Mouse (Mus musculus) hindlimb bud, embryonic 11.5 days (tissue): ENCODE data around the gene Caskin2.
"Not testable (repeated sequence)": the region's sequence is repeated elsewhere in the genome, so short reads cannot be mapped to it uniquely, and the experiment has no call there.

Experiments
- DNase-seq: peaks from one replicate; pipeline ENCODE4 v3.0.0-alpha.2; 2012; ENCODE audit warnings: low read depth, low spot score; ENCODE audit errors: extremely low spot score

Caskin2 gene

DNA sequence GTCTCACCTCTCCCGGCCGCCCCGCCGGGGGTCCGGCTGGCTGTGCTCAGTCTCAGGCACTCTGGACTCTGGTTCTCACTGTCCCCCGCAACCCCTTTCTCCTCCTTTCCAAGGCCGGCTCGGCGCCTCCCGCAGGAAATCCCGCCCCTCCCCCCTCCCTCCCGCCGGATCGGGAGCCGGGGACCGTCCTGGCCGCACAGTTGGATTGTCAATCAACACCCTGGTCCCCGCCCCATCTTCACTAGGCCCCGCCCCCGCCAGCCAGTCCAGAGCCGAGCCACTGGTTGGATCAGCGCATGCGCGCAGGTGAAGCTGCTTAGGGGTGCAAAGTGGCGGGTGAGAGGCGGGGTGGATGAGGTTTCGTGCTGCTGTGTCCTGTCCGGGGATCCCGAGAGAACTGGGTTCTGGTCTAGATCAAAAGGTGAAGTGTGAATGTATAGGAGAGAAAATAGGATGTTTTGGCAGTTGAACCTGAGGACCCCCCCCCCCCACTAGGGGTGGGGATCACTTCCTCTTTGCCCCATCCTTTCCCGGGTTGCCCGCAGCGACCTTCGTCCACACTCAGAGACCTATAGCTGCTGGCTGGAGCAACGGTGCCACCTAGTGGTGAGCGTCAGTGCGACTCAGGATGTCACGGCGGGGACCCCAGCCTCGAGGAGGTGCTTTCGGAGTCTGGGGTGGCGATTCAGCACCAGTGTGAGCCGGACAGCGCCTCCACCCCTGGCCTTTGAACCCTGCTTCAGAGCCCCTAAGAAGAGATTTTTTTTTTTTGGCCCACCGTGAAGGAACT, at the start of gene Caskin2:
Gene Caskin2 (minus strand): TSS at position 133 of the 790 bp plus-strand sequence.
- peak; percentile 93 for DNase-seq

DNA sequence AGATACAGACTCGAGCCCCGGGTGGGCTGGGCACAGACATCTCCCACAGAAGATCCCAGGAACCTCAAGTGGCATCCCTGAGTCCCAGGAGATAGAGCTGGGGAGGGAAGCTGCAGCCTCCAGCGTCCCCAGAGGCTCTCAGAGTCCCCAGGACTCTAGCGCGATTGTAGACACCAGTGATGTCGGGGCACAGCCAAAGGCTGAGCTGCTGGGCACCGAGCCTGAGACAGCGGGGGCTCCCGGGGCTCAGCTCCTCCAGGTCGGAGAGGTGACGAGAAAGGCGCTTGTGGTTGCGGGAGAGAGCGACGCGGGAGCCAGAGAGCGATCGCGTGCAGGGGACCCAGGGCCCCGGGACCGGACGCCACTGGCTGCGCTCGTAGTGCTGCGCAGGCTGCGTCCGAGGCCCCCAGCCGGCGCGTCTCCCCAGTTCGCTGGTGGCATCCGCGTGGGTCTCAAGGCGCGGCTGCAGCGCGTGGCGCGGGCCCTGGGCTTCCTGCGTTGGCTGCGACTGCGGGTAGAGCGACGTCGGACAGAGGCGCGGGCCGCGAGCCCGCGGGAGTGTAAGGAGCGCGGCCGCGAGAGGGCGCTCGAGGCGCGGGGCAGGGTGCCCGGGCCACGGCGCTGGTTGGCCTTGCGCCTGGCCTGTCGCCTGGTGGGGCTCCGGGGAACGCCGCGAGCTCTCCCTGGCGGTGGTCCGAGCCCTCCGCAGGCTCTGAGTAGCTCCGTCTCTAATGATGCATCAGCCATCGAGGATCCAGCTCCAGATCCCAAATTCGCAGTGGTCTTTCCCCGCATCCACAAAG, 45.9 kb upstream of the Caskin2 start:
- peak; percentile 39 for DNase-seq

DNA sequence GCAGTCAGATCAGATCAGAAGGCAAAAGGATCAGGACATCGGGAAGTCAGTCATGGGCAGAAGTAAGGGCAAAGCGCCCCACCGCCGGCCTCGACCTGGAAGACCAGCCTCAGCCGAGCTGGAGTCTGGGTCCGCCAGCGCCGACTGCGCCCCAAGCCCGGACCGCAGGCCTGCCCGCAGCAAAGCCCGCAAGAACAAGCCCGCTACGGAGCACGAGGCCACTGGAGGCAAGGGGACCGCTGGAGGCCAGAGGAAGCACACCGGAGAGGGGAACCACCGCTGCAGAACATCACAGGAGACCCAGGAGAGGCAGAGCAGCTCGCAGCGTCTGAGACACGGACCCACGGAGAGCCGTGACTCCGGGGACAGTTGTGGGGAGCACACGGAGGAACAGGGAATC, 44.9 kb upstream of the Caskin2 start, which contains the start of gene Myo15b:
Gene Myo15b (plus strand): TSS at position 53 of the 400 bp plus-strand sequence.
- no peak for DNase-seq

DNA sequence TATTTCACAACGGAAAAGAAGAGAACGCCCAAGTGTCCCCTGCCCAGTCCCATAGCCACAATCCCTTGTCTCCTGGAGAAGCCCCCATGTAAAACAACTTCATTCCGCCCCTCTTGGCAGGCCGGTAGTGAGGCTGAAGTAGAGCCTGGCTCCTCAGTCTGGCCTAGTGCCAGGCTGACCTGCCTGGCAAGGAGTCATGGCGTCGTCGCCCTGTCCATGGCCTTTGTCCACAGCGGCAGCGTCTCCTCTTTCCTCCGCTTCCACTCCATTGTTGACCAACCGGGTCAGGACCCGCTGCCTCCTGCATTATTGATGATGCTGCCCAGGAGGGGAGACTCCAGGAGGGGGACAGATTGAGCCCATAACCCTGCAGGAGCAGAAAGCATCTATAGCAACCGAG, 44.5 kb upstream of the Caskin2 start:
- DNase-seq: no peak

DNA sequence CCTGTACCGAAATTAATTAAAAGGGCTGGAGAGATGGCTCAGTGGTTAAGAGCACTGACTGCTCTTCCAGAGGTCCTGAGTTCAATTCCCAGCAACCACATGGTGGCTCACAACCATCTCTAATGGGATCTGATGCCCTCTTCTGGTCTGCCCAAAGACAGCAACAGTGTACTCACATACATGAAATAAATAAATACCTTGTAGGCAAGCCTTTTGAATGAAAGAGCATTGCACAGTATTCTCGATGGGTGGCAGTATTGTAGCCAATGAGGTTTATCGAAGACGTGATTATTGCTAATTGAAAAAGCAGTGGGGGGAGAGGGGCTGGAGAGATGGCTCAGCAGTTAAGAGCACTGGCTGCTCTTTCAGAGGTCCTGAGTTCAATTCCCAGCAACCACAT, 43.7 kb upstream of the Caskin2 start:
- not testable (repeated sequence) for DNase-seq

DNA sequence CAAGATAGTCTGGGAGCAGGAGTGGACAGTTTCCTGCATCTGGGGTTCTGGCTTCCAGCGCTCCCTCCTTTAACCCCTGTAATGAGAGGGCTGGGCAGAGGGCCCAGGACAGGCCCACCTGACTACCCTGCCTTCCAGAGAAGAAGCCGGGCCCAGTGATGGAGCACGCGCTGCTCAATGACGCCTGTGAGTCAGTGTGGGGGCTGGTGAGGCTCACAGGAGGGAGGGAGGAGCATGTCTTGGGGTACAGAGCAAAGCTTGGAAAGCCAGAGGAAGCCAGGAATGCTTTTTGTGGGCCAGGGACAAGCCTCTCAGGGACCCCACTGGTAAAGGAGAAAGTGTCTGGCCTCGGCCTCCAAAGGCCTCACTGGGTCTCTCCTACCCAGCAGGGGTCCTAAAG, 41.2 kb upstream of the Caskin2 start:
- no peak for DNase-seq

DNA sequence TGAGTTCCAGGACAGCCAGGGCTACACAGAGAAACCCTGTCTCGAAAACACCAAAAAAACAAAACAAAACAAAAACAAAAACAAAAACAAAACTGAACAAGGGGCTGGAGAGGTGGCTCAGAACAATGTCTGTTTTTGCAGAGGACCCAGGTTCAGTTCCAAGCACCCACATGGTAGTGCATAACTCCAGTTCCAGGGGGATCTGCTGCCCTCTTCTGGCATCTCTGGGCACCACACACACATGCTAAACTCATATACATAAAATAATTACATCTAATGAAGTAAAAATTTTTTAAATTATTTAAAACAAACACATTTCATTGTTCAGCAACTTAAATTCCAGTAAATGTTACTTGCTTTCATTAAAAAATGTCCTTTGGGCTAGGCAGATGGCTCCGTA, 32.4 kb upstream of the Caskin2 start:
- no peak for DNase-seq

DNA sequence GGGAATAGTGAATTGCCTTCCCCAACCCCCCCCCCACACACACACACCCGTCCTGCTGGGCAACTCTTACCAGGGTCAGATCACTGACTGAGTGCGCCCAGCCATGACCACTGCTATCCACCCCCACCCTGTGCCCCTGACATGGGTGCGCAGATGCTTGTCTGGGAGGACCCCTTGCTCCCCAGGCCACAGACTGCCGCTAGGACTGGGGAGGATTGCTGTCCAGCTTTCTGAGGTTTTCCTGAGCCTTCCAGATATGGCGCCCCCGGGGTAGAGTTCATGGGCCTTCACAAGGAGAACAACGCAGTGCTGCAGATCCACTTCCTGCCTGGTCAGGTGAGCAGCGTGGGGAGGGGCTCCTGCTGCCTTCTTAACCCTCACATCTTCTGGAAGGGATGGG, 30.8 kb upstream of the Caskin2 start:
- no peak for DNase-seq

DNA sequence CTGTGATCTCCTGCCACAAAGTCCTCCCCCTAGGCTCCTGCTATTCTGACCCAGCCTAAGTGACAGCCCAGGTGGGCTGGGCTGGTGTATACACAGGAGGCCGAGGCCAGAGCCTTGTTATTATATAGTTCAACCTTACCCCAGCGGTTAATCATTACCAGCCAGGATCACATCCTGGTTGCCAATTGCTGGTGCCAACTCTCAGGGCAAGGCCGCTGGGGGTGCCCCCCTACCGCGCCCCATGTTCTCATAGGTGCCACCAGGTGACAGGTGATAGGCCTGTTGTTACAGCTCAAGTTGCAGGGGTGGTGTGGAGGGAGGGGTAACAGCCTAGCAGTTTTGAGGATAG, 30.4 kb upstream of the Caskin2 start:
- no peak for DNase-seq

DNA sequence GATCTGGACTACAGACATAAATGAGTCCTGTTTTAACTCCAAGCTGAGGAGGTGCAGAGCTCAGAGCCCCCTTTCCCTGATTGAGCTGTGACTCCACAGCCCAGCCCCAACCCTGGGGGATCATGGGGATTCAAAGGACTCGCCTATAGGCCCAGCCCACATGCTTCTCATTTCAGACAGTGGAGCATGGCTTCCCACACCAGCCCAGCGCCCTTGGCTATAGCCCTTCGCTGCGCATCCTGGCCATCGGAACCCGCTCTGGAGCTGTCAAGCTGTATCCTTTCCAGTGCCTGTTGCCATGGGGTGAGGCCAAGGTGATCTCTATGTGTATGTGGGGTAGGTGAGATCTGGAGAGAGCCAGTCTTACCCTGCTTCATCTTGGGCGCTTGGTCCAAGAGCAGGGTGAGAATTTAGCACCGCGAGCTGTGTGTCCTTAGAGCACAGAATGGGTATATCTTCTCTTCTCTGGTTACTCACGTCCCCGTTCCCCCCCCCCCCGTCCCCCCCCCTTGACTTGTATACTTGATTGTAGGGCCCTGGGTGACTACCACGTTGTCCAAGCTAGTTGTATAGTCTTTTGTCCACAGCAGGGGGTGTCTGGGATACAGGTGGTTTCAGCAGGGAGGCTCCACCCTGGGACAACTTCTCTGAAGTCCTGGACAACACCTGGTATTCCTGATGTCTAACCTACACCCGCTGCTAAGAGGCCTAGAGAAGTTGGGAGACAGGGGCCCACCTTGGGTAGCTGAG, 29.9 kb upstream of the Caskin2 start:
- DNase-seq: no peak

DNA sequence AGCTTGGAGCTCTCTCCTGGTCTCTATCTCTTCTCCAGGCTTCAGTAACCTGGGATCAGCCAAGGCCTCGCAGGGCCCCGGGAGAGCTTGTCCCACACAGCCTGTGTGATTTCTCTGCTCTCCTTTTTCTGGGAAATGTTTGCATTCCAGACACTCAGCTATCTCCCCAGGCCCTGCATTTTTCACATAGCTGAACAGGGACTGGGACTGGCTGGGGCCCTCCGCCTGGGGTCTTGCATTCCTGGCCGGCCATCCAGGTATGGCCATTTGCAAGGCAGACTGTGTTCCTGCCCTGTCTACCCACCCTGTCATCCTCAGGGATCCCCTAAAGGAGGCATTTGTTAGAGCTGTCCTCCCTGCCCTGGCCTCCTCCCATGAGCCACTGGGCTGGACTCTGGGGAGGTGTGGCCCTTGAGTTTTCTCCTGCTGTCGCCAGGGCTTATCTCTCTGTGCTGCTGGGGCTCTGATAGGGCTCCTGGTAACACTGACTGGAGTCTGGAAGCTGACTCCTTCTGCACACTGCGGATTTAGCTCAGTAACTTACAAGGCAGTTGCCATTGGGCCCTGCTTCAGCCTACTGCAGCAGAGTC, 28.6 kb upstream of the Caskin2 start:
- no peak for DNase-seq

DNA sequence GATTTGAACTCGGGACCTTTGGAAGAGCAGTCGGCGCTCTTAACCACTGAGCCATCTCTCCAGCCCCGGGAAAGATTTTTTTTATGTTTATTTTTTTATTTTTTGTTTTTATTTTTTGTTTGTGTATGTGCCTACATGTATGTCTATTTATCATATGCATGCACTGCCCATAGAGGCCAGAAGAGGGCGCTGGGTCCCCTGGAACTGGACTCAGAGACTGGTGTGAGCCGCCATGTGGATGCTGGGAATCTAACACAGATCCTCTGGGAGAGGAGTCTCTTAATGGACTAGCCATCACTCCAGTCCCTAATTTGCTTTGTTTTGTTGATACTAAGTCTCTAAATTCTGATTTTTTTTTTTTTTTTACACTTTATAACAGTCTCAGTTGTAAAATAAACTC, 27.6 kb upstream of the Caskin2 start:
- no peak for DNase-seq

DNA sequence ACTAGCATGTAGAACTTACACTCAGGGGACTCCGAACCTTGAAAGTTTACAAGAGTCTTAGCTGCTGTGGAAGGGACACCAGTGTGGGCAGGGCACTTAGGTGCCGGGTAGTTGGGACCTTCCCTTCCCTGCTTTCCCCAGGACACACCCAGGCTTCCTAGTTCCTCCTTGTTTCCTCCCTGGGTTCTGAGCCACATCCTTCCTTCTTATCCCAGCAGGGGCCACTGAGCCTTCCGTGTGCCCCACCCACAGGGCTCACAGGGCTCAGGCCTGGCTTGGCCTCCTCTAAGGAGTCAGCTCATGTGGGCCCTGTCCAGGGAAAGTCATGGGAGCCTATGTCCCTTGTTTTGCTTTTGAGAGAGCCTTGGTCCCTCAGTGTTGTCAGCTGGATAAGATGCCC, 26.3 kb upstream of the Caskin2 start:
- no peak for DNase-seq

DNA sequence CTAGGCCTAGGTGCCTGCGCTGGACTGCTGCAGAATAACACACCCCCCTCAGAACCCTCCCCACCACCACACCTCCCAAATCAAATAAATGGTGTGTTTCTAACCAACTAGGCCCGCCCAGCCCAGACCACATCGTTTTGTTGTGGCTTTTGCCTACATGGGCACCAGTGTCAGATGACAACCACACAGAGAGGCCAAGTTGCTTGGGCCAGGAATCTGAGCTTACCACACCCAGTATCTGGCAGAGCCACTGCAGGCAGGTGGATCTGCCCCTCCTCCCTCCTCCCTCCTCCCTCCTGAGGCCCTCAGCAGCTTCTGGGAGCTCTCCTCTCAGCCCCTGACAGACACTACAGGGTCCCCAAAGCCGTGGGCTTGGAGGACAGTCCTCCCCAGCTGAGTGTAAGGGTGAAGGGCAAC, 25.5 kb upstream of the Caskin2 start:
- no peak for DNase-seq

DNA sequence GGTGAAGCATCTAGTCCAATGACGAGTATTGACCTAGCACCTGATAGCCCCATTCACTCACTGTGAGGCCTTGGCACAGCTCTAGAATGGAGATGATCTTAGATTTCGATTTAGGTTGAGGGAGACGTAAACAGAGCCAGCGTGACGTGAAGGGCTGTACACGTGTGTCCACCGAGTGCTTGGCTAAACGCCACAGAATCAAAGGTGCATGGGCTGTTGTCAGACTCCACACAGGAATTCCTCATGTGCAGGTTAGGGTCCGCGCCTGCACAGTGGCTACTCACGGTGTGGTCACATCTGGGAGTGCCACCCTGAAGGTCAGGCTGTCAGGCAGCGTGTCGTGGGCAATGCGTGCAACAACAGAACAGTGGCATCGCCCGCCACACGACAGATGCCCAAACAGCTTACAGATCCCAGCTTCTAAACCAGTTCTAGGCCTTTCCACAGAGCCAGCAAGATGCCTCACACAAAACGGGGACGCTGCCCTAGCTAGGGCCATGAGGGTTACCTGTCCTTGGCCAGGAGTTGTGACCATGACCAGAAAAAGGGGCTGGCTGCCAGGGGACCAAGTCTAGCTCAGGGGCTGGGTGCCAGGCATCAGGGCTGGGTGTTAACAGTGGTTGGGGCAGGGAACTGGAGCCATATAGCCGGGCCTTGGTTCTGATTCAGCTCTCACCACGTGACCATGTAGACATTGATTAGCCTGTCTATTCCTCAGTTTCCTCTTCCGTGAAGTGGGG, 24.3 kb upstream of the Caskin2 start:
- no peak for DNase-seq

DNA sequence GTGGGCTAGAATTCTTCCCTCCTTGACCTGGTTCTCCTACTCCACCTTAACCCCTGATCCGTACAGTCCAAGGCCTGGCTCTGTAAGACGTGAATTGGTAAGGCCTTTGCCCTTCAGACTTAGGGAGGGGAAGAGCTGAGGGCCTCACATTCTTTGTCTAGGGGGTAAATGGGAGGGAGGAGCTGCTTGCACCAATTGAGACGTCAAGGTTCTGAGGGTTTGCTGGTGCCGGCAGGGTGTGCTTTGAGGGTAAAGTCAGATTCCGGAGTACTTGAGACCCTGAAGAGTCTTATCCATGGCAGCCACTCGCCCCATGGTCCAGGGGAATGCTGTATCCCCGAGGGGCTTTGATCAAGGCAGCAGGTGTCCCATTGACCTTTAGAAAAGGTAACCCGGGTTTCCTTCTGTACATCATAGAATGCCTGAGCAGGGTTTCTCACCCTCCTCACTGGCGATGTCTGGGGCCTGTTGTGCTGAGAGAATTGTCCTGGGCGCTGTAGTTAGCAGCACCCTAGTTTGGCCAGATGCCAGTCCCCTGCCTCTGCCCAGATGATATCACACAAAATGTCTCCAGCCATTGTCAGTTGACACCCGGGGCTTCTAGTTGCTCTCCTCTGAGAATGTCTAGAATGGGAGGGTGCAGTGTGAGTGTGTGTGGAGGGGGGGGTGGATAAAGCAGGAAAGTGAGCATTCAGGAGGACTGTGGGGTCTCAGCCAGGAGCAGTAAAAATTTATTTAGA, 23.4 kb upstream of the Caskin2 start:
- no peak for DNase-seq

DNA sequence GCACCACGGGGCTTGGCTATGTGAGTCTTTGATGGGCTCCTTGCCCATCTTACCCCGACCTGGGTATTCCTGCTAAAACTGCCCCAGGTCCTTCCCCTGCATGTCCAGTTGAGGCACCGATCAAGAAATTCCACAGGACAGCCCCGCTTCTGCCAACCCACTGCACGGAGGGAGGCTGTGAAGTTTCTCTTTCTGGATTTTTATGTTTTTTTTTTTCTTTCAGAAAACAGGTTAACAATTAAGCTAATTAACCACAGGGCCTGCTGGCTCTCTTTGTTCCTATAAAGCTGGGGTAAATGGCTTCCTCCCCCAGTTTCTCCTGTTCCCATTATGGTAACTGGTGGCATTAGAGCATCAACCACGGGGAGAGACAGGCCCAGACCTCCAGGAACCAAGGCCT, 20.6 kb upstream of the Caskin2 start:
- no peak for DNase-seq

DNA sequence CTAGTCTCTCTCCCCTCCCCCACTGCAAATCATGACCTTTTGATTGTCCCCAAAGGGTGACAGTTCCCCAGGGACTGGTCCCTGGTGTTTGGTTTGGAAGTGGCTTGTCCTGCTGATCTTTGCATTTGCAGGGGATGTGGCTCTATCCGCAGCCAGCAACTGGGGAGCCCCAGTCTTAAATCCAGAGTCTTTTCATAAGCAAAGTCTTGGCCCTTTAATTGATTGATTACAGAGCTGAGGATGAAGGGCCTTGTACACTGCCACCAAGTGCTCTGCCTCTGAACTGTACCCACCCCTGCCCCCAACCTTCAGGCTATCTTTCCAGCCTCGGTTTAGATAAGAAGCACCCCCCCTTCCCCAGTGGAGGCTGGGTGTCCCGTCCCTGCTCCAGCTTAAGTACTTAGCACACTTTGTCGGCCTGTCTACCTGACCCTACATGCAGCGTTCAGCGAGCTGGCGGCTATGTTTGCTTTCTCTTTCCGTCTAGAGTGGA, 19.6 kb upstream of the Caskin2 start:
- DNase-seq: no peak

DNA sequence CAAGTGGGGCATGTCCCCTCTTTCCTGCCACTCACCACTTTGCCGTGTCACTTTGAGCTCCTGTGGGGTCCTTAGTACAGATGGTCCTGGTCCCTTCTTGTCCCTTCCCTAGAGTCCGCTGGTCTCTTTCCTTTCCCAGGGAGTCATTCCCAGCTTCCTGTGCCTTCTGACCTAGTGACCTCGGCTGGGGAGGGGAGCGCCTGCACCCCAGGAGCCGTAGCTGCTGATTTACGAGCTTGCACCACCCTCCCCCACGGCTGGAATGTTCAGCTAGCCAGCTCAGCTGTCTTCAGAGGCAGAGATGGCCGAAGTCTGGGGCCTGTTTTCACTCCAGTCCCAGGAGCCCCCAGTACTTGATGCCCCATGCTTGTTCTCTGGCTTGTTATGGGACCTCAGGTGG, 19.1 kb upstream of the Caskin2 start:
- DNase-seq: peak; percentile 57

DNA sequence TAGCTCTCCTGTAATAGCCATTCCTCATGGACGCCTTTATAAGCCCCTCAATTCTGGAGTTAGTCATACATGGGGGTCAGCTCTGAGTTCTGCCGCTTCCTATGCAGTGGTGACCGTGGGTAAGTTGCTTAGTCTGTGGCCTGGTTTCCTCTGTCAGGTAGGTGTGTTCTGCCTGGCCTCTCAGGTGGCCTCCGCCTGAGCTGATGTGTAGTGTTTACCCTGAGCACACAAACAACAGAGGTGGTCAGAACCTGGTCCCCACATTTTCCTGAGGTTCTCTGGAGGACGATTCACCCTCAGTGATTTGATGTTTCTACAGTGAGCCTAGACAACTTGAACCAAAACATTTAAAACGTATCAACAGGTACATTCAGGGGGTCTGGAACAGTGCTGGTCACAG, 18.6 kb upstream of the Caskin2 start:
- no peak for DNase-seq
